In genomic region chr3:86223634-86224313, GRCm38 (mm10) we compare ENCODE assay signal across 8 mouse cellular contexts. TPM values are rescaled to one million over a fixed set of nuclear protein-coding genes. Genes with fewer than 3 reads are reported as not detected.
DNase-seq lines count a peak whose midpoint lies in the region; ATAC-seq and TF ChIP-seq lines count a peak whose summit lies in the region.

No protein-coding gene starts in this region.

- no peak for TF ChIP-seq RAD21 in CH12.LX (IDR thresholded peaks at IDR 0.05; ENCODE audit: low read depth, low read length)

- peaks cover 3 to 7% of the 10 kb centered on the region in 2 experiments; a peak in 3 of 4 replicates for H3K4me1 ChIP-seq in CH12.LX (ENCODE audit: control insufficient read depth in 1 of 2, insufficient read depth in 2 of 2)
- H3K4me1 ChIP-seq in forebrain, embryonic 11.5 days (replicated peaks; ENCODE audit: control insufficient read depth, insufficient read depth, low read length) = no peaks in the 10 kb centered on the region; the same call in 1 of the 2 replicates
- H3K4me1 ChIP-seq in heart, embryonic 16.5 days (ENCODE audit: control insufficient read depth, insufficient read depth, low read length) = peaks cover 4% of the 10 kb centered on the region; the same call in 1 of the 2 replicates
- H3K4me1 ChIP-seq in liver, embryonic 15.5 days (replicated peaks) = peaks cover 21% of the 10 kb centered on the region
- H3K4me1 ChIP-seq in neural tube, embryonic 11.5 days (ENCODE audit: control insufficient read depth, insufficient read depth, low read length) = 0 out of 2 replicates have a peak, but pooled peaks cover 3% of the 10 kb centered on the region
- peaks cover 2% of the 10 kb centered on the region; the same call in 1 of the 2 replicates for H3K4me1 ChIP-seq in stomach, embryonic 16.5 days (ENCODE audit: control insufficient read depth, insufficient read depth, low read length)

- H3K9me3 ChIP-seq in CH12.LX (replicated peaks; ENCODE audit: low read length) = no peaks in the 10 kb centered on the region
- no peaks in the 10 kb centered on the region for H3K9me3 ChIP-seq in forebrain, embryonic 11.5 days (ENCODE audit: control insufficient read depth, low read length)
- no peaks in the 10 kb centered on the region for H3K9me3 ChIP-seq in heart, embryonic 16.5 days (replicated peaks; ENCODE audit: control insufficient read depth, low read length)
- H3K9me3 ChIP-seq in liver, embryonic 15.5 days (replicated peaks) = no peaks in the 10 kb centered on the region
- H3K9me3 ChIP-seq in neural tube, embryonic 11.5 days (ENCODE audit: control insufficient read depth, low read length) = no peaks in the 10 kb centered on the region
- no peaks in the 10 kb centered on the region for H3K9me3 ChIP-seq in stomach, embryonic 16.5 days (replicated peaks; ENCODE audit: control insufficient read depth, low read length)

- WGBS in forebrain, embryonic 11.5 days = 1% methylated on average over 79 of the region's 79 CpGs
- under 1% methylated on average over 77 of the region's 79 CpGs for WGBS in heart, embryonic 16.5 days
- WGBS in liver, embryonic 15.5 days (ENCODE audit: insufficient replicate concordance) = under 1% methylated on average over 79 of the region's 79 CpGs
- WGBS in neural tube, embryonic 11.5 days = under 1% methylated on average over 67 of the region's 79 CpGs
- under 1% methylated on average over 65 of the region's 79 CpGs for WGBS in stomach, embryonic 16.5 days

- peak overlapping the region; percentile 63; the same call in 1 of the 2 replicates for H3K4me2 ChIP-seq in CH12.LX (ENCODE audit: insufficient read depth, low read depth, poor library complexity, severe bottlenecking)
- H3K4me2 ChIP-seq in forebrain, embryonic 11.5 days (ENCODE audit: low read depth, low read length, severe bottlenecking) = peak overlapping the region; percentile 88
- H3K4me2 ChIP-seq in heart, embryonic 16.5 days (ENCODE audit: low read depth, low read length) = peak overlapping the region; percentile 90
- peak overlapping the region; percentile 97 for H3K4me2 ChIP-seq in liver, embryonic 15.5 days
- H3K4me2 ChIP-seq in neural tube, embryonic 11.5 days (ENCODE audit: low read depth) = peak overlapping the region; percentile 60
- peak overlapping the region; percentile 83 for H3K4me2 ChIP-seq in stomach, embryonic 16.5 days (ENCODE audit: low read depth, low read length)

- H3K9ac ChIP-seq in CH12.LX (ENCODE audit: insufficient read depth, low read depth) = peak overlapping the region; percentile 82
- H3K9ac ChIP-seq in forebrain, embryonic 11.5 days (ENCODE audit: low read length) = peak overlapping the region; percentile 90
- peak overlapping the region; percentile 96 for H3K9ac ChIP-seq in heart, embryonic 16.5 days (ENCODE audit: low read length)
- peak overlapping the region; percentile 93 for H3K9ac ChIP-seq in liver, embryonic 15.5 days
- H3K9ac ChIP-seq in neural tube, embryonic 11.5 days (ENCODE audit: low read length) = peak overlapping the region; percentile 86
- peak overlapping the region; percentile 95 for H3K9ac ChIP-seq in stomach, embryonic 16.5 days (ENCODE audit: low read length)

- TF ChIP-seq POLR2A in CH12.LX (IDR thresholded peaks at IDR 0.05; ENCODE audit: low read depth, low read length) = peak; percentile 78

- dilution Hi-C loops in CH12.LX (cut with MboI; ENCODE audit: extremely low pct_ligation_motif_present, extremely low pct_unique_long_range_greater_than_20kb, low sequenced_read_pairs) = no loop called here

- no peak for TF ChIP-seq EP300 in CH12.LX (IDR thresholded peaks at IDR 0.05; ENCODE audit: low read length)

- no peak for TF ChIP-seq CTCF in CH12.LX (conservative IDR thresholded peaks at IDR 0.05 in 1 of 2, IDR thresholded peaks at IDR 0.05 in 1 of 2; ENCODE audit: low read depth in 2 of 2, low read length in 2 of 2)

- peak; percentile 71 for DNase-seq in CH12.LX (ENCODE audit: extremely low read depth)
- peak; percentile 64 for DNase-seq in c-Kit-positive CD71-positive TER-119-negative erythroid progenitor cells, embryonic 14.5 days (ENCODE audit: low read depth)
- DNase-seq in forebrain, embryonic 11.5 days (ENCODE audit: low spot score) = peak; percentile 92
- peak; percentile 89 to 94 for DNase-seq in kidney, postnatal 36 days
- peak; percentile 92 for DNase-seq in neural tube, embryonic 11.5 days (ENCODE audit: low spot score)

- H3K27ac ChIP-seq in CH12.LX (ENCODE audit: insufficient read depth, low read depth) = peak overlapping the region; percentile 88
- peak overlapping the region; percentile 71 for H3K27ac ChIP-seq in forebrain, embryonic 11.5 days (ENCODE audit: low read depth, low read length)
- peak overlapping the region; percentile 91 for H3K27ac ChIP-seq in heart, embryonic 16.5 days (ENCODE audit: low read length)
- peak overlapping the region; percentile 95 for H3K27ac ChIP-seq in liver, embryonic 15.5 days (replicated peaks)
- peak overlapping the region; percentile 73 for H3K27ac ChIP-seq in neural tube, embryonic 11.5 days (ENCODE audit: low read depth, low read length)
- H3K27ac ChIP-seq in stomach, embryonic 16.5 days (ENCODE audit: low read length) = peak overlapping the region; percentile 98

- peak overlapping the region; percentile 69 to 92 (median 89) for H3K4me3 ChIP-seq in CH12.LX (replicated peaks in 1 of 3; ENCODE audit: low read depth in 2 of 3, low read length in 2 of 3, poor library complexity in 1 of 3)
- peak overlapping the region; percentile 86 for H3K4me3 ChIP-seq in forebrain, embryonic 11.5 days (ENCODE audit: low read depth, low read length)
- peak overlapping the region; percentile 96 for H3K4me3 ChIP-seq in heart, embryonic 16.5 days (ENCODE audit: low read length)
- H3K4me3 ChIP-seq in liver, embryonic 15.5 days (replicated peaks) = peak overlapping the region; percentile 97
- H3K4me3 ChIP-seq in neural tube, embryonic 11.5 days (ENCODE audit: low read depth, low read length) = peak overlapping the region; percentile 89
- peak overlapping the region; percentile 90 for H3K4me3 ChIP-seq in stomach, embryonic 16.5 days (replicated peaks; ENCODE audit: low read length)

- no peaks in the 10 kb centered on the region for H3K27me3 ChIP-seq in CH12.LX (replicated peaks)
- no peaks in the 10 kb centered on the region; the same call in 1 of the 2 replicates for H3K27me3 ChIP-seq in forebrain, embryonic 11.5 days (ENCODE audit: control insufficient read depth, insufficient read depth, low read length)
- H3K27me3 ChIP-seq in heart, embryonic 16.5 days (ENCODE audit: control insufficient read depth, insufficient read depth, low read length) = no peaks in the 10 kb centered on the region
- H3K27me3 ChIP-seq in liver, embryonic 15.5 days = no peaks in the 10 kb centered on the region
- no peaks in the 10 kb centered on the region for H3K27me3 ChIP-seq in neural tube, embryonic 11.5 days (ENCODE audit: control insufficient read depth, insufficient read depth, low read length)
- no peaks in the 10 kb centered on the region for H3K27me3 ChIP-seq in stomach, embryonic 16.5 days (ENCODE audit: control insufficient read depth, insufficient read depth, low read length)

- ATAC-seq in forebrain, embryonic 11.5 days (replicated peaks; ENCODE audit: low FRiP score) = peak; percentile 93
- peak; percentile 94 for ATAC-seq in heart, embryonic 16.5 days (replicated peaks; ENCODE audit: extremely low read depth, insufficient read depth, low FRiP score)
- ATAC-seq in liver, embryonic 15.5 days (ENCODE audit: insufficient read depth) = peak; percentile 95
- peak; percentile 95 for ATAC-seq in neural tube, embryonic 11.5 days (ENCODE audit: insufficient read depth, low FRiP score, low TSS enrichment)
- ATAC-seq in stomach, embryonic 16.5 days (ENCODE audit: insufficient read depth, low FRiP score) = peak; percentile 97

- in situ Hi-C loops in CH12.LX (cut with MboI; ENCODE audit: low pct_ligation_motif_present, low pct_unique_long_range_greater_than_20kb, low sequenced_read_pairs) = no loop called here

- H3K79me2 ChIP-seq in CH12.LX (replicated peaks; ENCODE audit: control insufficient read depth, extremely low read depth, insufficient read depth, poor library complexity, severe bottlenecking) = peaks cover 13% of the 10 kb centered on the region

- H3K36me3 ChIP-seq in CH12.LX (replicated peaks in 1 of 2; ENCODE audit: control insufficient read depth in 1 of 2, insufficient read depth in 1 of 2, low read length in 1 of 2) = peaks cover 6 to 7% of the 10 kb centered on the region in 2 experiments
- H3K36me3 ChIP-seq in forebrain, embryonic 11.5 days (ENCODE audit: control insufficient read depth, insufficient read depth, low read length) = no peaks in the 10 kb centered on the region
- H3K36me3 ChIP-seq in heart, embryonic 16.5 days (ENCODE audit: control insufficient read depth, insufficient read depth) = no peaks in the 10 kb centered on the region
- H3K36me3 ChIP-seq in liver, embryonic 15.5 days (replicated peaks) = no peaks in the 10 kb centered on the region
- H3K36me3 ChIP-seq in neural tube, embryonic 11.5 days (ENCODE audit: control insufficient read depth, insufficient read depth, low read length) = no peaks in the 10 kb centered on the region
- no peaks in the 10 kb centered on the region for H3K36me3 ChIP-seq in stomach, embryonic 16.5 days (ENCODE audit: control insufficient read depth, insufficient read depth, low read length)

TF ChIP-seq in CH12.LX, 34 proteins besides CTCF, POLR2A, EP300 and RAD21 (continues in another document):
- TF ChIP-seq SIN3A (IDR thresholded peaks at IDR 0.05; ENCODE audit: low read length) (no peak), ZMIZ1 (IDR thresholded peaks at IDR 0.05; ENCODE audit: low read depth, low read length) (peak; percentile 69), USF1 (IDR thresholded peaks at IDR 0.05; ENCODE audit: low read depth, low read length) (no peak), UBTF (IDR thresholded peaks at IDR 0.05; ENCODE audit: low read depth, low read length) (peak; percentile 0; the same call in 1 of the 2 replicates), MXI1 (IDR thresholded peaks at IDR 0.05; ENCODE audit: low read depth, low read length) (peak; percentile 55), IRF4 (IDR thresholded peaks at IDR 0.05; ENCODE audit: low read depth, low read length) (0 out of 2 replicates have a peak, but pooled peaks have one; percentile 28), ELF1 (IDR thresholded peaks at IDR 0.05; ENCODE audit: low read depth, low read length) (peak; percentile 19), TCF12 (IDR thresholded peaks at IDR 0.05; ENCODE audit: low read depth, low read length) (peak; percentile 75), NRF1 (IDR thresholded peaks at IDR 0.05; ENCODE audit: low read depth, low read length) (peak; percentile 88)

RNA-seq across cellular contexts. Expression of gene Lrba, which starts 0.7 kb away (rescaled TPM):
- total RNA-seq in CH12.LX (2012; rRNA removed) (22.1 and 22.6 TPM in 2 replicates), CH12.LX (2014; rRNA removed) (11.3 and 12.3 TPM in 2 replicates)
- 10.8 and 13.8 TPM in 2 replicates for polyA plus RNA-seq in CH12.LX (2012; ENCODE audit: insufficient read length, low read depth)
- 4.1 and 4.3 TPM in 2 replicates for polyA plus RNA-seq in forebrain, embryonic 11.5 days (2014; fragmentation: Nextera tagmentation; extraction: Ambion mirVana)
- 1.7 and 1.8 TPM in 2 replicates for polyA plus RNA-seq in heart, embryonic 16.5 days (2015; fragmentation: Nextera tagmentation; extraction: Ambion mirVana)
- polyA plus RNA-seq in liver, embryonic 15.5 days (2015; fragmentation: Nextera tagmentation; extraction: Ambion mirVana) = 2.4 and 3.2 TPM in 2 replicates
- 4.5 and 5.7 TPM in 2 replicates for polyA plus RNA-seq in neural tube, embryonic 11.5 days (2014; fragmentation: Nextera tagmentation; extraction: Ambion mirVana)
- 3.5 and 3.8 TPM in 2 replicates for polyA plus RNA-seq in stomach, embryonic 16.5 days (2015; fragmentation: Nextera tagmentation; extraction: Ambion mirVana)

Comparison
In these comparisons a context has a peak if more than half of its experiments do, and no peak if none do; other contexts are left out.
1. Peak in every context shown above with its lines: DNase-seq, ATAC-seq, H3K4me3 ChIP-seq and H3K27ac ChIP-seq.